Mouse (Mus musculus) kidney, adult 2 months (tissue): ENCODE results near the gene Mcf2l. TPM values are rescaled to one million over a fixed set of nuclear protein-coding genes. Genes with fewer than 3 reads are reported as not detected.
A peak's percentile ranks its signal among the peaks of the same experiment; 100 is the strongest.

Source experiments
- DNase-seq: peaks from one replicate; pipeline ENCODE4 v3.0.0; 2021
- H3K27ac ChIP-seq: fragments of 200-500 bp; 2 replicates; pipeline ENCODE4 v1.5.1; 2012; ENCODE audit warnings: low read depth, low read length, control low read depth, inconsistent platforms; ENCODE audit not compliant: insufficient read depth
- H3K27me3 ChIP-seq: fragments of 200-500 bp; replicated peaks from 2 replicates; pipeline ENCODE4 v1.6.1; 2012; ENCODE audit warnings: mild to moderate bottlenecking, moderate library complexity, low read length, inconsistent platforms; ENCODE audit not compliant: control insufficient read depth, insufficient read depth
- H3K36me3 ChIP-seq: fragments of 200-500 bp; 2 replicates; pipeline ENCODE4 v1.6.1; 2012; ENCODE audit warnings: mild to moderate bottlenecking, moderate library complexity, low read length, inconsistent platforms; ENCODE audit not compliant: control insufficient read depth, insufficient read depth
- H3K4me1 ChIP-seq: fragments of 200-500 bp; 2 replicates; pipeline ENCODE4 v1.6.1; 2011; ENCODE audit warnings: low read length; ENCODE audit not compliant: control insufficient read depth, insufficient read depth
- H3K4me3 ChIP-seq: fragments of 200-500 bp; 2 replicates; pipeline ENCODE4 v1.5.1; 2011; ENCODE audit warnings: mild to moderate bottlenecking, low read depth, low read length, control low read depth; ENCODE audit not compliant: insufficient read depth
- CTCF ChIP-seq: fragments of 200-500 bp; conservative IDR thresholded peaks from 2 replicates; pipeline ENCODE4 v1.5.1; 2011; ENCODE audit warnings: low read depth, mild to moderate bottlenecking, control low read depth, low read length, moderate library complexity, mixed read lengths; ENCODE audit not compliant: insufficient read depth, insufficient read length
- POLR2A ChIP-seq: fragments of 200-500 bp; IDR thresholded peaks from one replicate; pipeline ENCODE4 v1.6.1; 2011; ENCODE audit warnings: low read depth, low read length, control low read depth
- WGBS: fragments of 180-500 bp; shearing (Covaris S2); methylation state at CpG from one replicate; pipeline ENCODE4 v1.1.7; 2018; 5-methylcytosine and 5-hydroxymethylcytosine counted together
- polyA plus RNA-seq: library from polyadenylated mRNA; depleted of rRNA; stranded (reverse); fragments of >200 nt; gene quantifications from 2 replicates; pipeline ENCODE4 v1.2.3, GENCODE M21; 2012

The Mcf2l gene
- polyA plus RNA-seq, 1 experiment: 15.1 TPM

- TF ChIP-seq CTCF: no peak
- TF ChIP-seq POLR2A: no peak
- no peaks in the 10 kb centered on the region for H3K36me3 ChIP-seq
- H3K4me3 ChIP-seq: no peak overlapping the region
- no peak overlapping the region for H3K27ac ChIP-seq
- no peaks in the 10 kb centered on the region for H3K27me3 ChIP-seq
- no peak for DNase-seq
- peaks cover 9% of the 10 kb centered on the region; the same call in 1 of the 2 replicates for H3K4me1 ChIP-seq
- 76% methylated on average over 13 of the region's 13 CpGs for WGBS
Measured at GRCm38 (mm10) chr8:12962541-12963380, 89.2 kb downstream of the Mcf2l start.

GRCm38 (mm10) chr8:12976290-12976689 lies 102.7 kb downstream of the Mcf2l start:
- peak; percentile 27 for DNase-seq
- H3K27me3 ChIP-seq: no peaks in the 10 kb centered on the region
- H3K36me3 ChIP-seq: no peaks in the 10 kb centered on the region
- TF ChIP-seq CTCF: no peak
- no peak for TF ChIP-seq POLR2A
- no peaks in the 10 kb centered on the region for H3K4me1 ChIP-seq
- H3K4me3 ChIP-seq: no peak overlapping the region
- WGBS: 65% methylated on average over 11 of the region's 11 CpGs
- no peak overlapping the region for H3K27ac ChIP-seq

GRCm38 (mm10) chr8:12976723-12977122 lies 103.1 kb downstream of the Mcf2l start:
- DNase-seq: no peak
- Histone ChIP-seq H3K27ac (no peak overlapping the region), H3K36me3 (no peaks in the 10 kb centered on the region), H3K4me3 (no peak overlapping the region), H3K27me3 (no peaks in the 10 kb centered on the region), H3K4me1 (no peaks in the 10 kb centered on the region)
- TF ChIP-seq CTCF: no peak
- TF ChIP-seq POLR2A: no peak
- WGBS: 62% methylated on average over 5 of the region's 5 CpGs

- TF ChIP-seq CTCF (no peak), POLR2A (no peak)
- WGBS: 69% methylated on average over 12 of the region's 12 CpGs
- Histone ChIP-seq H3K27me3 (no peaks in the 10 kb centered on the region), H3K4me3 (no peak overlapping the region), H3K4me1 (no peaks in the 10 kb centered on the region), H3K27ac (no peak overlapping the region), H3K36me3 (no peaks in the 10 kb centered on the region)
- no peak for DNase-seq
Measured at GRCm38 (mm10) chr8:12977325-12977724, 103.7 kb downstream of the Mcf2l start.

- no peak for DNase-seq
- Histone ChIP-seq H3K4me3 (no peak overlapping the region), H3K27ac (no peak overlapping the region), H3K27me3 (no peaks in the 10 kb centered on the region), H3K4me1 (no peaks in the 10 kb centered on the region), H3K36me3 (no peaks in the 10 kb centered on the region)
- 44% methylated on average over 2 of the region's 2 CpGs for WGBS
- TF ChIP-seq CTCF: no peak
- no peak for TF ChIP-seq POLR2A
Measured at GRCm38 (mm10) chr8:12978308-12978707, 104.7 kb downstream of the Mcf2l start.

- Histone ChIP-seq H3K4me1 (no peaks in the 10 kb centered on the region), H3K36me3 (no peaks in the 10 kb centered on the region), H3K27ac (no peak overlapping the region), H3K4me3 (no peak overlapping the region), H3K27me3 (no peaks in the 10 kb centered on the region)
- TF ChIP-seq POLR2A (no peak), CTCF (peak; percentile 88)
- peak; percentile 81 for DNase-seq
- WGBS: 30% methylated on average over 5 of the region's 5 CpGs
Measured at GRCm38 (mm10) chr8:12978726-12979125, 105.1 kb downstream of the Mcf2l start.

- 82% methylated on average over 18 of the region's 18 CpGs for WGBS
- no peak for DNase-seq
Measured at GRCm38 (mm10) chr8:12983681-12984467, 110.3 kb downstream of the Mcf2l start.

More at GRCm38 (mm10) chr8:12983681-12984467, 110.3 kb downstream of the Mcf2l start:
- no peaks in the 10 kb centered on the region for H3K27me3 ChIP-seq
- no peak overlapping the region for H3K27ac ChIP-seq
- H3K4me3 ChIP-seq: no peak overlapping the region
- TF ChIP-seq POLR2A: no peak
- TF ChIP-seq CTCF: no peak
- H3K36me3 ChIP-seq: no peaks in the 10 kb centered on the region
- H3K4me1 ChIP-seq: no peaks in the 10 kb centered on the region
